Mouse (Mus musculus): ENCODE results near the gene Prkag2. TPM values are rescaled to one million over a fixed set of nuclear protein-coding genes. Genes with fewer than 3 reads are reported as not detected.
A peak's percentile ranks its signal among the peaks of the same experiment; 100 is the strongest.

The Prkag2 gene
- polyA plus RNA-seq, 1 experiment from 2014 or later, result 36.4 TPM

DNA sequence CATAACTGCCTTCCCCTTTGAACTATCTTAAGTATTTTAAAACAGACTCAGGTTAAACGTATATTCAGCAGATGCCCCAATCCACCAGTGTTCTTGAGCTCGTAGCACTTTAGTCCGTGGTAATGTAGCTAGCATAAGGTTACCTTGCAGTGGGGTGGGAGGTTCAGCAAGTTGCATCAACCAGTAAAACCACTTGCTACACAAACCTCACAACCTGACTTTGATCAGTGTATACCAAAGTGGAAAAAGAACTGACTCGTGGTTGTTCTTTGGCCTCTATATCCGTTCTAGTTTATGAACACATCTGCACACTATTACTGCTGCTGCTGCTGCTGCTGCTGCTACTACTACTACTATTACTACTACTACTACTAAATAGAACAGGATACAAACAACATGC lies 256.6 kb downstream of the Prkag2 start:
- Histone ChIP-seq H3K36me3 (ENCODE audit: insufficient read depth, low read length) (no peaks in the 10 kb centered on the region), H3K27me3 (ENCODE audit: insufficient read depth, low read length) (no peaks in the 10 kb centered on the region), H3K4me1 (replicated peaks; ENCODE audit: insufficient read depth, low read length) (peaks cover 14% of the 10 kb centered on the region; the same call in 1 of the 2 replicates), H3K4me2 (ENCODE audit: low read length) (no peak overlapping the region), H3K9me3 (replicated peaks; ENCODE audit: low read length) (no peaks in the 10 kb centered on the region), H3K27ac (no peak overlapping the region), H3K4me3 (replicated peaks; ENCODE audit: low read depth, low read length) (no peak overlapping the region), H3K9ac (ENCODE audit: low read depth, low read length) (no peak overlapping the region)
- no peak for DNase-seq (ENCODE audit: low spot score)
- WGBS, result 84% methylated on average over 5 of the region's 5 CpGs
- no peak for ATAC-seq (replicated peaks; ENCODE audit: low FRiP score, low read depth)
- no peak for TF ChIP-seq CTCF (IDR thresholded peaks at IDR 0.05; ENCODE audit: low read depth)

DNA sequence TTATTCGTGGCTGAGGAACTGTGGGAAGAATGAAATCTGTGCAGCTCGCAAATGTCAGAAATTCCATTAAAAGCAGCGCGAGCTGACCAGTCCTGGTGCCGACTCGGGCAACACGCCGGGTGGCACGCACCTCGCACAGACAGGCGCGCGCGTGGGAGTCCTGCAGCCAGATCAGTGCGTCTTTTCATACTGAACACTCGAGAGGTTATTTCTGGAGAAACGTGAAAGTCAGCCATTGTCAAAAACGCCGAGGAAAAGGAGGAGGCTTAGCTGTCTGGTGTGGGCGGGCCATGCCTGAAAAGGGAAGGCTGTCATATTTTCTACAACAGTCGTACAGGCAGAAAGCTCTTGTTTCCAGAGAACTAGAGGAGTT lies 257.4 kb downstream of the Prkag2 start:
- Histone ChIP-seq H3K27me3 (ENCODE audit: insufficient read depth, low read length) (no peaks in the 10 kb centered on the region), H3K9ac (ENCODE audit: low read depth, low read length) (peak overlapping the region; percentile 51; the same call in 1 of the 2 replicates), H3K9me3 (replicated peaks; ENCODE audit: low read length) (no peaks in the 10 kb centered on the region), H3K4me2 (ENCODE audit: low read length) (peak overlapping the region; percentile 71), H3K36me3 (ENCODE audit: insufficient read depth, low read length) (no peaks in the 10 kb centered on the region), H3K27ac (peak overlapping the region; percentile 86), H3K4me3 (replicated peaks; ENCODE audit: low read depth, low read length) (peak overlapping the region; percentile 31; the same call in 1 of the 2 replicates), H3K4me1 (replicated peaks; ENCODE audit: insufficient read depth, low read length) (peaks cover 17% of the 10 kb centered on the region; the same call in 1 of the 2 replicates)
- no peak for ATAC-seq (replicated peaks; ENCODE audit: low FRiP score, low read depth)
- WGBS, result 1% methylated on average over 21 of the region's 21 CpGs
- peak; percentile 66 for DNase-seq (ENCODE audit: low spot score)
- TF ChIP-seq CTCF (IDR thresholded peaks at IDR 0.05; ENCODE audit: low read depth), result no peak

GRCm38 (mm10) chr5:24842274-24843102 lies 258.0 kb downstream of the Prkag2 start, which contains the start of gene Rheb:
Rheb (minus strand) TSS chr5:24842624.
- under 1% methylated on average over 89 of the region's 92 CpGs for WGBS
- Histone ChIP-seq H3K27me3 (ENCODE audit: insufficient read depth, low read length) (no peaks in the 10 kb centered on the region), H3K4me1 (replicated peaks; ENCODE audit: insufficient read depth, low read length) (peaks cover 20% of the 10 kb centered on the region), H3K9ac (ENCODE audit: low read depth, low read length) (peak within 1 kb of the TSS; percentile 97), H3K9me3 (replicated peaks; ENCODE audit: low read length) (no peaks in the 10 kb centered on the region), H3K4me3 (replicated peaks; ENCODE audit: low read depth, low read length) (peak within 1 kb of the TSS; percentile 93), H3K4me2 (ENCODE audit: low read length) (peak within 1 kb of the TSS; percentile 71), H3K27ac (peak within 1 kb of the TSS; percentile 100), H3K36me3 (ENCODE audit: insufficient read depth, low read length) (no peaks in the 10 kb centered on the region)
- ATAC-seq (replicated peaks; ENCODE audit: low FRiP score, low read depth) (peak; percentile 97), DNase-seq (ENCODE audit: low spot score) (peak; percentile 100)
- no peak for TF ChIP-seq CTCF (IDR thresholded peaks at IDR 0.05; ENCODE audit: low read depth)

DNA sequence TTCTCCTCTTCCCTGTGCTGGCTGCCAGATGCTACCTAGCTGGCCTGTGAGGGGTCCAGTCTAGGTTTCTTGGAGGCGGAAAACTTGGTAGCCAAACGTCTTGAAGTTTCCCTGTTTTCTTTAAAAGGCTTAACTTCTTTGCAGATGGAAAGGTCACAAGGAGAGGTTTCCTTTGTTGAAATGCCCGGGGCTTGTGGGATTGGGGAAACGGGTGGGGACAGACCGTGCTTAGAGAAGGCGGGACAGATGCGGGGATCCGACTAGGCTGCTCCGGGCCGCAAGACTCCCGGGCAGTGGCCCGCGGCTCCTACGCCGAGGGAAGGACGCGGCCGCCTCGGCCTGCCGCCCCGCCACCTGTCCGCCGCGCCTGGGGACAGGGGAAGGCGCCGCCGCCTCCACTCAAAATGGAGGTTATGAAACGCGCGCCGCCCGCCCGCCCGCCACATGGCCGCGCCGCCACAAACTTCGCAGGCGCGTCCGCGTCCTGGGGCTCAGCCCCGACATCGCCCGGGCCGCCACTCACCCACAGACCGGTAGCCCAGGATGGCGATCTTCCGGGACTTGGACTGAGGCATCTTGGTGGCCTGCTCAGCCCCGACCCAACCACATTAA lies 258.7 kb downstream of the Prkag2 start:
- no peaks in the 10 kb centered on the region for H3K27me3 ChIP-seq (ENCODE audit: insufficient read depth, low read length)
- no peaks in the 10 kb centered on the region for H3K9me3 ChIP-seq (replicated peaks; ENCODE audit: low read length)
- H3K9ac ChIP-seq (ENCODE audit: low read depth, low read length), result peak overlapping the region; percentile 97
- H3K27ac ChIP-seq, result peak overlapping the region; percentile 100
- peak overlapping the region; percentile 93 for H3K4me3 ChIP-seq (replicated peaks; ENCODE audit: low read depth, low read length)
- DNase-seq (ENCODE audit: low spot score) (peak; percentile 59), ATAC-seq (replicated peaks; ENCODE audit: low FRiP score, low read depth) (no peak; the same call in 1 of the 2 replicates)
- H3K4me2 ChIP-seq (ENCODE audit: low read length), result peak overlapping the region; percentile 62
- H3K36me3 ChIP-seq (ENCODE audit: insufficient read depth, low read length), result no peaks in the 10 kb centered on the region
- TF ChIP-seq CTCF (IDR thresholded peaks at IDR 0.05; ENCODE audit: low read depth), result no peak
- whole genome bisulfite sequencing, result under 1% methylated on average over 34 of the region's 50 CpGs
- peaks cover 27% of the 10 kb centered on the region for H3K4me1 ChIP-seq (replicated peaks; ENCODE audit: insufficient read depth, low read length)

DNA sequence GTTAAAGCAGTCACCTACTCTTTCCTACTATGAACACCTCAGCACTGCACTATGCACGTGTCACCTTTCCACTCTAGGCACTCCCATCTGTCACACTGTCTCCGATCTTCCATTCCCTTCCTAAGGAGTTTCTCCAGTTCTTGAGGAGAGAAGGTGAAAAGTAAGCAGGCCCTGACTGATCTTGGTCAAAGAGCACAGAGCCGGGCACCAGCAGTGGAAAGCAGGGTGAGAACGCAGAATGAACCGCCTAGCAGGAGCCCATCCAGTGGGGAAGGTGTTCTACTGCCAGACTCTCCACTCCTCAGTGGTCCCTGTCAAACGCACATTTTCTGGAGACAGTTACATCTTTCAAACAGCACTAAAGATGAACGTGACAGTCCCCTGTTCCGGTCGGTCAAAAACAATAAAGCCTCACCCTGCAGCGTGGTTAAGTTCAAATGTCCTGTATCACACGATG lies 259.4 kb downstream of the Prkag2 start:
- Histone ChIP-seq H3K4me3 (replicated peaks; ENCODE audit: low read depth, low read length) (peak overlapping the region; percentile 93), H3K4me1 (replicated peaks; ENCODE audit: insufficient read depth, low read length) (peaks cover 27% of the 10 kb centered on the region), H3K27me3 (ENCODE audit: insufficient read depth, low read length) (no peaks in the 10 kb centered on the region), H3K4me2 (ENCODE audit: low read length) (peak overlapping the region; percentile 62), H3K9ac (ENCODE audit: low read depth, low read length) (peak overlapping the region; percentile 97), H3K27ac (peak overlapping the region; percentile 100), H3K36me3 (ENCODE audit: insufficient read depth, low read length) (no peaks in the 10 kb centered on the region), H3K9me3 (replicated peaks; ENCODE audit: low read length) (no peaks in the 10 kb centered on the region)
- TF ChIP-seq CTCF (IDR thresholded peaks at IDR 0.05; ENCODE audit: low read depth), result no peak
- no peak for ATAC-seq (replicated peaks; ENCODE audit: low FRiP score, low read depth)
- 7% methylated on average over 11 of the region's 11 CpGs for WGBS
- no peak for DNase-seq (ENCODE audit: low spot score)

- no peak overlapping the region for H3K4me3 ChIP-seq (replicated peaks; ENCODE audit: low read depth, low read length)
- TF ChIP-seq CTCF (IDR thresholded peaks at IDR 0.05; ENCODE audit: low read depth), result no peak
- WGBS, result 59% methylated on average over 5 of the region's 5 CpGs
- no peak for DNase-seq (ENCODE audit: low spot score)
- no peaks in the 10 kb centered on the region for H3K9me3 ChIP-seq (replicated peaks; ENCODE audit: low read length)
- H3K4me2 ChIP-seq (ENCODE audit: low read length), result no peak overlapping the region
- peak overlapping the region; percentile 9; the same call in 1 of the 2 replicates for H3K27ac ChIP-seq
- no peaks in the 10 kb centered on the region for H3K27me3 ChIP-seq (ENCODE audit: insufficient read depth, low read length)
- no peak for ATAC-seq (replicated peaks; ENCODE audit: low FRiP score, low read depth)
- H3K9ac ChIP-seq (ENCODE audit: low read depth, low read length), result no peak overlapping the region
- H3K36me3 ChIP-seq (ENCODE audit: insufficient read depth, low read length), result no peaks in the 10 kb centered on the region
- H3K4me1 ChIP-seq (replicated peaks; ENCODE audit: insufficient read depth, low read length), result peaks cover 13% of the 10 kb centered on the region
Observed at GRCm38 (mm10) chr5:24834491-24834890, 266.0 kb downstream of the Prkag2 start.
